Mouse (Mus musculus) myocyte (in vitro differentiated cells): ENCODE data around the gene Gstp1. TPM values are rescaled to one million over a fixed set of nuclear protein-coding genes. Genes with fewer than 3 reads are reported as not detected.
"Not testable (repeated sequence)": the region's sequence is repeated elsewhere in the genome, so short reads cannot be mapped to it uniquely, and the experiment has no call there.

Experiments
- H3K27me3 ChIP-seq: one replicate; pipeline ENCODE4 v1.6.1; 2011; ENCODE audit not compliant: control insufficient read depth, insufficient read depth, insufficient read length
- H3K36me3 ChIP-seq: one replicate; pipeline ENCODE4 v1.6.1; 2011; ENCODE audit not compliant: control insufficient read depth, insufficient read depth
- H3K4me2 ChIP-seq: one replicate; pipeline ENCODE4 v1.6.1; 2011; ENCODE audit warnings: low read depth, control low read depth
- H3K4me3 ChIP-seq: one replicate; pipeline ENCODE4 v1.5.1; 2011; ENCODE audit warnings: mild to moderate bottlenecking, control low read depth, moderate library complexity
- H3K79me2 ChIP-seq: one replicate; pipeline ENCODE4 v1.6.1; 2011; ENCODE audit not compliant: control insufficient read depth, insufficient read depth
- H3ac ChIP-seq: one replicate; pipeline ENCODE4 v1.6.1; 2011; ENCODE audit not compliant: control insufficient read depth, insufficient read length
- CEBPB ChIP-seq: IDR thresholded peaks from 2 replicates; pipeline ENCODE4 v1.6.1; 2011; ENCODE audit warnings: mild to moderate bottlenecking, moderate library complexity; ENCODE audit not compliant: poor library complexity, insufficient read depth, severe bottlenecking
- E2F4 ChIP-seq: IDR thresholded peaks from one replicate; pipeline ENCODE4 v1.6.1; 2011; ENCODE audit warnings: mild to moderate bottlenecking, control low read depth, moderate library complexity; ENCODE audit not compliant: insufficient read depth
- MAX ChIP-seq: IDR thresholded peaks from one replicate; pipeline ENCODE4 v1.6.1; 2011; ENCODE audit warnings: low read depth, mild to moderate bottlenecking, control low read depth
- MYOD1 ChIP-seq, 3 experiments: IDR thresholded peaks; one replicate each; pipeline ENCODE4 v1.6.1; 2011; ENCODE audit warnings: control low read depth in 2 of 3, low read depth in 2 of 3, mild to moderate bottlenecking in 2 of 3, moderate library complexity in 1 of 3; ENCODE audit not compliant: insufficient read length in 2 of 3, control insufficient read depth in 1 of 3
- MYOG ChIP-seq, 3 experiments: IDR thresholded peaks; one replicate each; pipeline ENCODE4 v1.6.1; 2011; ENCODE audit warnings: control low read depth in 2 of 3, low read depth in 2 of 3, mild to moderate bottlenecking in 2 of 3; ENCODE audit not compliant: insufficient read length in 2 of 3, control insufficient read depth in 1 of 3, insufficient read depth in 1 of 3
- POLR2A ChIP-seq: IDR thresholded peaks from one replicate; pipeline ENCODE4 v1.6.1; 2011; ENCODE audit warnings: low read depth, mild to moderate bottlenecking, control low read depth, moderate library complexity; ENCODE audit not compliant: insufficient read length
- POLR2AphosphoS2 ChIP-seq: IDR thresholded peaks from one replicate; pipeline ENCODE4 v1.6.1; 2011; ENCODE audit warnings: low read depth, control low read depth; ENCODE audit not compliant: insufficient read length
- REST ChIP-seq: IDR thresholded peaks from one replicate; pipeline ENCODE4 v1.6.1; 2011; ENCODE audit warnings: mild to moderate bottlenecking, control low read depth, moderate library complexity; ENCODE audit not compliant: insufficient read depth, insufficient read length
- SRF ChIP-seq: IDR thresholded peaks from one replicate; pipeline ENCODE4 v1.6.1; 2011; ENCODE audit warnings: low read depth; ENCODE audit not compliant: control insufficient read depth, insufficient read length
- TCF12 ChIP-seq: IDR thresholded peaks from one replicate; pipeline ENCODE4 v1.6.1; 2011; ENCODE audit warnings: mild to moderate bottlenecking, control low read depth; ENCODE audit not compliant: poor library complexity, insufficient read depth, severe bottlenecking
- TCF3 ChIP-seq: IDR thresholded peaks from one replicate; pipeline ENCODE4 v1.6.1; 2011; ENCODE audit warnings: low read depth, control low read depth; ENCODE audit not compliant: insufficient read length
- USF1 ChIP-seq: IDR thresholded peaks from one replicate; pipeline ENCODE4 v1.6.1; 2011; ENCODE audit warnings: low read depth, mild to moderate bottlenecking, control low read depth, moderate library complexity
- polyA plus RNA-seq: library from polyadenylated mRNA; unstranded; fragments of >200 nt; fragmentation: generic; extraction: Trizol; gene quantifications from one replicate; pipeline ENCODE4 v1.2.1, GENCODE M21; 2012; ENCODE audit warnings: missing spikeins

Gstp1 gene
- polyA plus RNA-seq, 1 experiment: 768 TPM

DNA sequence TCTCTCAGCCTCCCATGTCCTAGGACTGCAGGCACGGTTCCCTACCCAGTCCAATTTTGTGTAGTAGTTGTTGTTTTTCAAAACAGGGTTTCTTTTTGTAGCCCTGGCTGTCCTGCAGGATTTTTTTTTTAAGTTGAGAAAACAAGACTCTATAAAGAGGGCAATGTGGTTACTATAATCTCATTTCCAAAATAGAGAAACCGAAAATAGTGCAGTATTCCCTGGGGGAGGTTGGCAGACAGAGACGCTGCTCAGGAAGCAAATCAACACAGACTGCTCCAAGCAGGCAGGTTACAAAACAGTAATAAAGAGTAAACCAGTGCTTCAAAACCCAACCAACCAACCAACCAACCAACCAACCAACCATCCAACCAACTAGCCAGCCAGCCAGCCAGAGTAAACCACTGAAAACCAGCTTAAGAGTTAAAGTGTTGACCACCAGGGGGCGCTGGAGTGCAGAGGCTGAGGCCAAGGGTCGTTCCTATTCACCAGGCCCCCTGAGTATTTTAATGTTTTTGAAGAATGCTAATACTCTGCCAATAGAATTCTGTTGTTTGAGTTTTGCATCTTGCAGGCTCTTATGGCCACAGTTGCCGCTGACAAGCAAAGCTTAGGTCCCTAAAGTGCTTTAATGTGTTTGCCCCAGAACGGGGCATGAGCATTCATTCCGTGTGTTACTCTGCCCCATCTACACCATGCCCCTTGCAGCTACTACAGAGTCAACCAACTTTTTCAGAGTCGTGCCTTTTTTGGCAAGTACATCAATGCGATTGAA, 14.1 kb upstream of the Gstp1 start:
- Histone ChIP-seq H3K79me2 (no peaks in the 10 kb centered on the region), H3K27me3 (no peaks in the 10 kb centered on the region), H3K4me2 (no peak overlapping the region), H3K4me3 (no peak overlapping the region), H3K36me3 (no peaks in the 10 kb centered on the region), H3ac (no peak overlapping the region)
- TF ChIP-seq TCF3 (no peak), USF1 (no peak), TCF12 (no peak), CEBPB (no peak), MAX (no peak), SRF (no peak), MYOG (IDR thresholded peaks at IDR 0.05; ENCODE audit: control insufficient read depth in 1 of 3, insufficient read depth in 1 of 3, insufficient read length in 2 of 3, low read depth in 2 of 3) (no peak), E2F4 (no peak), POLR2A (no peak), MYOD1 (IDR thresholded peaks at IDR 0.05; ENCODE audit: control insufficient read depth in 1 of 3, insufficient read length in 2 of 3, low read depth in 2 of 3) (no peak)

DNA sequence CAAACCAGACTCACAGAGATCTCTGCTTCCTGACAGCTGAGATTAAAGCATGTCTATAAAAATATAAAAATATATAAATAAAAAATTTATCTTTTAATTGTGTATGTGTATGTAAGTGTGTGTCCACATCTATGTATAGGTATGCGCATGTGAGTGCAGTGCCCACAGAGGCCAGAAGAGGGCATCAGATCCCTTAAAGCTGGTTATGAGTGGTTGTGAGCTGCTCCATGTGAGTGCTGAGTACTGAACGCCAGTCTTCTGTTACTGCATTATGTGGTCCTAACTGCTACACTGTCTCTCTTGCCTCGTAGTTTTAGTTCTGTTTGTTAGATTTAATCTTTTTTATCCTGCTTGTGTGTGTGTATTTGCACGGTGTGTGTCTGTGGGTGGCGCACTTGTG, 13.2 kb upstream of the Gstp1 start:
- Histone ChIP-seq H3K27me3 (no peaks in the 10 kb centered on the region), H3K4me2 (no peak overlapping the region), H3K36me3 (no peaks in the 10 kb centered on the region), H3K4me3 (no peak overlapping the region), H3ac (no peak overlapping the region), H3K79me2 (no peaks in the 10 kb centered on the region)
- no peak for TF ChIP-seq MYOD1 (IDR thresholded peaks at IDR 0.05; ENCODE audit: control insufficient read depth in 1 of 3, insufficient read length in 2 of 3, low read depth in 2 of 3)
- no peak for TF ChIP-seq REST
- TF ChIP-seq CEBPB: no peak
- TF ChIP-seq POLR2A: no peak
- TF ChIP-seq MAX: no peak
- no peak for TF ChIP-seq MYOG (IDR thresholded peaks at IDR 0.05; ENCODE audit: control insufficient read depth in 1 of 3, insufficient read depth in 1 of 3, insufficient read length in 2 of 3, low read depth in 2 of 3)
- no peak for TF ChIP-seq POLR2AphosphoS2
- no peak for TF ChIP-seq E2F4
- TF ChIP-seq TCF3: no peak
- TF ChIP-seq USF1: no peak

DNA sequence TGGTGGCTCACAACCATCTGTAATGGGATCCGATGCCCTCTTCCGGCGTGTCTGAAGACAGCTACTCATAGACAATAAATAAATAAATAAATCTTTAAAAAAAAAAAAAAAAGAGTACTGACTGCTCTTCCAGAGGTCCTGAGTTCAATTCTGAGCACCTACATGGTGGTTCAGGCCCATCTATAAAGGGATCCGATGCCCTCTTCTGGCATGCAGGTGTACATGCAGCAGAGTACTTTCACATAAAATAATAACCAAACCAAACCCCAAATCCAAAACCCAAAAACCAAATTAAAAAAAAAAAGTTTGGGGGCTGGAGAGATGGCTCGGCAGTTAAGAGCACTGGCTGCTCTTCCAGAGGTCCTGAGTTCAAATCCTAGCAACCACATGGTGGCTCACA, 11.3 kb upstream of the Gstp1 start:
- not testable (repeated sequence) for H3K4me2 ChIP-seq, H3ac ChIP-seq, H3K27me3 ChIP-seq, H3K79me2 ChIP-seq, H3K36me3 ChIP-seq, H3K4me3 ChIP-seq

DNA sequence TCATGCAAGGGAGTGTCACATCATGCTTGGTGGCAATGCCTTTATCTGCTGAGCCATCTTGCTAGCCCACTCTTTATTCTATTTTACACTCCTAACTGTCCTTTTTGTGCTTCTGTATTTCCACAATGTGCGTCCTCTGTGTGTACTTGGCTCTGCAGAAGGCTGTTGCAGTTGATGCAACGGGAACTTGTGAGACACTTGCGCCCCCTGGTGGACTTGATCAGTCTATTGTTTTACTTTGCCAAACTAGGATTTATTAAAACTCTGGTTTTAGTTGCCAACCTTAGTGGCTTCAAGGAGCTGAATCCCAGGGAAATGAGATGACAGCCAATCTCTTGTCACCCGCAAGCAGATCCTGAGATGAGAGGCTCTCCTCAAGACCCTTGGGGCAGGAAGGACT, 10.1 kb upstream of the Gstp1 start:
- Histone ChIP-seq H3ac (no peak overlapping the region), H3K27me3 (no peaks in the 10 kb centered on the region), H3K4me3 (no peak overlapping the region), H3K4me2 (no peak overlapping the region), H3K36me3 (no peaks in the 10 kb centered on the region), H3K79me2 (no peaks in the 10 kb centered on the region)
- TF ChIP-seq MYOG (IDR thresholded peaks at IDR 0.05; ENCODE audit: control insufficient read depth in 1 of 3, insufficient read depth in 1 of 3, insufficient read length in 2 of 3, low read depth in 2 of 3): no peak
- no peak for TF ChIP-seq E2F4
- TF ChIP-seq POLR2A: no peak

DNA sequence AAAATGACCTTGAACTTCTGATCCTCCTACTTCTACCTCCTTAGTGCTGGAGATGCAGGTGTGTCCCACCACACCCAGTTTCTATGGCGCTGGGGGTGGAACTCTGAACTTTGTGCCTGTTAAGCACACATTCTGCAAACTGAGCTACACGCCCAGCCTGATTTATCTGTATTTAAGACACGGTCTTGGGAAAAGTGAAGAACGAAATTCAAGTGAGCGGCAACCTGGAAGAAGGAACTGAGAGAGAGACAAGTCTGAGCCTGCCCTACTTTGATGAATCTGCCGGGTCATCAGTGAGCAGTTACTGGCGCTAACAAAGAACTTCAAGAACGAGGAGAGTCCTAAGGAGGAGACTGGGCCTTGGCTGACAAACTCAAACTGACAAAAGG, 9.1 kb upstream of the Gstp1 start:
- H3K36me3 ChIP-seq: no peaks in the 10 kb centered on the region
- no peak overlapping the region for H3K4me2 ChIP-seq
- no peak overlapping the region for H3K4me3 ChIP-seq
- H3ac ChIP-seq: no peak overlapping the region
- H3K27me3 ChIP-seq: no peaks in the 10 kb centered on the region
- no peaks in the 10 kb centered on the region for H3K79me2 ChIP-seq
- no peak for TF ChIP-seq E2F4
- TF ChIP-seq MYOG (IDR thresholded peaks at IDR 0.05; ENCODE audit: control insufficient read depth in 1 of 3, insufficient read depth in 1 of 3, insufficient read length in 2 of 3, low read depth in 2 of 3): no peak
- no peak for TF ChIP-seq REST
- TF ChIP-seq POLR2AphosphoS2: no peak
- TF ChIP-seq CEBPB: no peak
- TF ChIP-seq USF1: no peak
- TF ChIP-seq MAX: no peak
- TF ChIP-seq TCF3: no peak
- TF ChIP-seq MYOD1 (IDR thresholded peaks at IDR 0.05; ENCODE audit: control insufficient read depth in 1 of 3, insufficient read length in 2 of 3, low read depth in 2 of 3): no peak
- no peak for TF ChIP-seq POLR2A
- TF ChIP-seq TCF12: no peak
- no peak for TF ChIP-seq SRF
